Mouse (Mus musculus) activated CD4-positive, CD25-positive, alpha-beta regulatory T cell, adult 4 months (primary cell): Measurements from ENCODE around the gene Lrp10. TPM values are rescaled to one million over a fixed set of nuclear protein-coding genes. Genes with fewer than 3 reads are reported as not detected.

Source experiments
- ATAC-seq: one replicate; pipeline ENCODE4 v1.8.0; 2017
- polyA plus RNA-seq, 2 experiments: library from polyadenylated mRNA; unstranded; fragments of 100-300 nt; shearing (Covaris generic); gene quantifications; one replicate each; pipeline ENCODE4 v1.2.1; 2017

The Lrp10 gene
- polyA plus RNA-seq = 10 to 100 TPM; 57.4 to 62.2 TPM

DNA sequence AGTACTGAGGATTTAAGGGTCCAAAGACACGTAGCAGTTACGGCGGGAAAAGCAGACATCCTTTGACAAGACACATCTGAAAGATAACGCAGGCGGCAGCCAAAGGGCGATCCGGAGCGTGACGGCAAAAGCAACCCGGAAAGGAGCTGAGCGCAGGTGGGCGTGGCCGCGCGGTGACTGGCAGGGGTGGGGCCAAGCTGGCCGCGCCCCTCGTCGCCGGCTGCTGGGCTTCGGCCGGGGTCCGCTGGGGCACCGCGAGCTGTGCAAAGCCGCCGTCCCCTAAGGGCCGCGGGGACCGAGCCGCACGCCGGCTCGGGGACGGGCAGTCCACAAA is at the start of gene Lrp10:
Gene Lrp10 (plus strand): TSS at position 179 of the 334 bp plus-strand sequence.
- ATAC-seq = peak; percentile 67

DNA sequence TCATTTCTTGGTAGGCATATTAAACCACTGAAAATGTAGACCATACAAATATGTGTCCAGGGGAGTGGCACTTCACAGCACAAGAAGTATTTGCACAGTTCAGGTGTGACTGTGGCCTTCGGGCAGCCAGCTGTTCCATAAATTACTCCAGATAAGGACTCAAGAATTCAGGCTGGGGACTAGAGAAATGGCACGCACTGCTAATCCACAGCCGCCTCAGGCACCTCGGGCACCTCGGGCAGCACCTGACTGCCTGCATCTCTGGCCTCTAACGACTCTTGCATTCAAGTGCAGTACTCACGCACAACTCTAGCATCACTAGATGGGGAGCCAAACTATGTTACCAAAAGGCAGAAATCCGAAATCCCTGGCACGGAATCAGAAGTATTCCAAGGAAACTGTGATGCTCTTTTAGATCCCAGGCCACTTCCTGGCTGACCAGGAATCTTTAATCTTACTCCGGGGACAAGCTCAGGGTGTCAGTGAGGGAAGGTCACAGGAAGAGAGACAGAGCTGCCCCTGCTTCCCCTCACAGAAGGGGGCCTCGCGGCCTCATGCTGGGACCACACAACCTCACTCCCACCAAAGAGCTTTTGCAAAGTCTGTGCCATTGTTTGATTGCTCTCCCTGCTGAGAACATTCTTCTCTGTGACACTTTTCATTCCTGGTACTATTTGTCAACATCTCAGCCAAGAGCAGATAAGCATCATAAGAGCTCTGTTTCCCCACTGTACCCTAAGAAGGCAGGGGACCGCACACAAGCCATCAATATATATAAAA is 48.5 kb upstream of the Lrp10 start:
- ATAC-seq = no peak

DNA sequence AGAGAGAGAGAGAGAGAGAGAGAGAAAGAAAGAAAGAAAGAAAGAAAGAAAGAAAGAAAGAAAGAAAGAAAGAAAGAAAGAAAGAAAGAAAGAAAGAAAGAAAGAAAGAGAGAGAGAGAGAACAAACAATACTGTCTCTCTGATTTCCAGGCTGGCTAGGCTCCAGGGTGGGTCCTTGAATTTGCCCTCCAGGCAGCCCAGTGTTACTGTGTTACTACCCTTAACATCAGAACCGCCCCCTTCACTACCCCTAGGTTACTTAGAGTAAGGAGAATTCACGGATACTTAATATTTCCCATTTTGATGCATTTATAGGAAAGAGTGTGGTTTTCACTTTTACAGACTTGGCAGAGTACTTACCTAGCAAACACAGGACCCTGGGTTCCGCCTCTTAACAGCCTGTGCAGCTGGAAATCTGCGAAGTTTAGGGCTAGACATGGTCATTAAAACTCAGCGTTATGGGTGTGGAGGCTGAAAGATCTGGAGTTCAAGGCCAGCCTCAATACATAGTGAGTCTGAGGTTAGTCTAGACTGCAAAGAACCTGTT is 47.6 kb upstream of the Lrp10 start:
- no peak for ATAC-seq

DNA sequence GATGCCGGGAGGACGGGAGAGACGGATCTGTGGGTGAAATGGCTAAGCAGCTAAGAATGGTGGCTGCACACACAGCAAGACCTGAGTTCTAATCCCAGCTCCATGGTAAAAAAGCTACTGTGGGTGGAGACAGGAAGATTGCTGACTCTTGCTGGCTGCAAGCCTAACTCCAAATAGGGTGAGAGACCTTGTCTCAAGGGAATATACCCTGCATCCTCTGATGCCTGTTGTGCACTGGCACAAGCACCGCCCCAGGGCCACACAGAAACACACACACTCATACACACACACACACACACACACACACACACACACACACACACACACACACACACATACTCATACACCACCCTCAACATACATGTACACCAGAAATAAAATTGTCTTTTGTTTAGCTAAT is 47.1 kb upstream of the Lrp10 start:
- ATAC-seq = no peak

DNA sequence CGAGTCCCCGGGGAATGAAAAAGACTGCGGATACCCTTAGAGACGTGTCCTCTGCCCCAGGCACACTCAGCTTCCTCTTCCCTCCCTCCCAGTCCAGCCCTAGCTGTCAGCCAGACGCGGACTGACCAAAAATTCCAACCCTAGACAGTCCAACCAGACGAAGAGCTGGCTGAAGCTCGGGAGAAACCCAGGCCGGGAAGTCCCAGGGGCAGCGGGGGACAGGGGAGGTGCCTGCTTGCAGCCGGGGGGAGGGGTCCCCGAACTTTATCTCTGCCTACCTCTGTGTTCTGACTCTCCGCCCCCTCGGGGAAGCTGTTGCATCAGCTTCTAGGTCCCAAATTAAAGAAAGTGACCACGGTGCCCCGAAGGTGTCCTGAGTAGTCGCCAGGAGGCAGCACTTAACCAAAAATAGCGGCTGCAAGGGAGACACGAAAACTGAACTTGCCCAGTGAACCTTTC is 46.3 kb upstream of the Lrp10 start, which contains the start of gene Slc7a7:
Gene Slc7a7 (minus strand): TSS at position 158 of the 459 bp plus-strand sequence.
- no peak for ATAC-seq

DNA sequence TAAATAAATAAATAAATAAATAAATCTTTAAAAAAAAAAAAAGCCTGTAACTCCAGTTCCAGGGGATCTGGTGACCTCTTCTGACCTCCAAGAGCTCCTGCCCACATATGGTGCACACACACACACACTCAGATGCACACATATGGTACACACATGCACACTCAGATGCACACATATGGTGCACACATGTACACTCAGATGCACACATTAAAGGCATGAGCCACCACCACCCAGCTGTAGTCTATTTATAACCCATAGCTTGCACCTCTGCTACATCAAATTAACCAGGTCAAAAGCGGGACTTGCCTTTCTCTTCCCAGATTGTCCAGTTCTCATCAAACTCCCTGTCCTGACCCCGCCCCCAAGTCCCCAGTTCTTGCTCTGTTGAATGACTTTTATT is 42.9 kb upstream of the Lrp10 start:
- ATAC-seq = no peak

DNA sequence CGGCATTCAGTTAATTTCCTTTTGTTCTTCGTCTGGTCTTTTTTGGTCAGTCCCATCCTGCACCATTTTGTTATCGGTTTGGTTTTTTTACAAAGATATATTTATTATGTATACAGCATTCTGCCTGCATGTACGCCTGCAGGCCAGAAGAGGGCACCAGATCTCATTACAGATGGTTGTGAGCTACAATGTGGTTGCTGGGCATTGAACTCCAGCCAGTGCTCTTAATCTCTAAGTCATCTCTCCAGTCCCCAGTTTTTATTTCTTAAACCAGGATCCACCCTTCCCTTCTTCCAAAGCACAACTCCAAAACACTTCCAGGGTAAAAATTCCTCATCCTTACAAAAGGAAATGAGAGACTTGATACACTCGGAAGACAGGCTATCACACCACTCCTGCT is 40.5 kb upstream of the Lrp10 start:
- ATAC-seq = no peak

DNA sequence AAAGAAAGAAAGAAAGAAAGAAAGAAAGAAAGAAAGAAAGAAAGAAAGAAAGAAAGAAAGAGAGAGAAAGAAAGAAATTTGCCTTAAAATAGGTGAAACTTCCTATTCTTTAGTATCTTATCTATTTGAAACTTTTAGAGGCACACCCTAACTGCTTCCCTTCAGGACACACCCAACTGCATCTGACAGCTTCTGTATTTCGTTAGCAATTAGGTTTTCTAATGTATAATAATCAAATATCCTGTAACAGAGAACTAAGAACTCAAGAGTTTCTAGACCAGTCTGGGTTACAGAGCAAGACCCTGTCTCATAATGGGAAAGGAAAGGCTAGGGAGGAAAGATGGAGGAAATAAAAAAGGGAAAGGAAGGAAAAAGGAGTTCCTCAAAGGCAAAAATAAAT is 39.3 kb upstream of the Lrp10 start:
- ATAC-seq = no peak

DNA sequence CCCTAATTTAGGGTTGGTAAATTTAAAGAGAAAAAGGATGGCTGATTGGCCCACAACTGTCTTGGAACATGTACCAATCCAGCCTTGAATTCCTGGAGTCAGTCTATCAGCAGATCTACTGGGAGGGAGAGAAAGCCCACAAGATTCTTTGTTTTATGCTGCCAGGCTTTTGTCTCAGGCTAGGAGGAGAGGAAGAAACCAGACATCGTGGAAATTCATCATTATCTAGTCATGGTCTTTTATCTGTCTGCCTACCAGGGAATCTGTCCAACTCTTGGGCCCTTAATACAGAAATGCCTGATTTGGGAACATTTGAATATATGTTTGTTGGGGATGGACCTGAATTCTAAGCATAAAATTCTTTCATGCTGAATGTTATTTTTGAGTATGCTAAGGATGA is 38.4 kb upstream of the Lrp10 start:
- no peak for ATAC-seq

DNA sequence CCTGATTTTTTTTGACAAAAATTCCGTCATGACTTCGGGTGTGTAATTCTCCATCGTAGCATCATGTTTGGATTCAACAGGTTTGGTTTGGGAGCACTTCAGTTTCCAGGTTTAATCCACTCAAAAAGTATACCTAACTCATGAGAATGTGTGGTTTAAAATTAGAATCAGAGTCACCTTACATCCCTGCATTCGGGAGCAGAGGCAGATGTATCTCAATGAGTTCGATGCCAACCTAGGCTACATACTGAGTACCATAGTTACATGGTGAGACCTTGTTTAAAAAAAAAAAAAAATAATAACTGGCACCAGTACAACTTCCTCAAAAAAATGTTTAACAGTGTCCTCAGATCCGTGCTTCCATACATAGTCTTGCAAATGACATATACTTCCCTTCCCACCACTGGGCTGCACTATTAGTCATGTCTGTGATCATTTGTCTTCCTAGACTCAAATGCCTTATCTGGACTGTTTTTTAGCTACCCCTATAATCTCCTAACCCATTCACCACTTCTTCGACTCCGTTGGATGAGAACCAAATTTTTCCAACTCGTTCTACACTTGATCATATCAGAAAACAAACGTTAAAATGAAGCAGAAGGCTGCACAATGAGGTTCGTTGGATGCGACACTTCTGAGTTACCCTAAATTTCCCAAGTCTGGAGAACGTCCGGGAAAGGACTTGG is 37.8 kb upstream of the Lrp10 start:
- no peak for ATAC-seq

DNA sequence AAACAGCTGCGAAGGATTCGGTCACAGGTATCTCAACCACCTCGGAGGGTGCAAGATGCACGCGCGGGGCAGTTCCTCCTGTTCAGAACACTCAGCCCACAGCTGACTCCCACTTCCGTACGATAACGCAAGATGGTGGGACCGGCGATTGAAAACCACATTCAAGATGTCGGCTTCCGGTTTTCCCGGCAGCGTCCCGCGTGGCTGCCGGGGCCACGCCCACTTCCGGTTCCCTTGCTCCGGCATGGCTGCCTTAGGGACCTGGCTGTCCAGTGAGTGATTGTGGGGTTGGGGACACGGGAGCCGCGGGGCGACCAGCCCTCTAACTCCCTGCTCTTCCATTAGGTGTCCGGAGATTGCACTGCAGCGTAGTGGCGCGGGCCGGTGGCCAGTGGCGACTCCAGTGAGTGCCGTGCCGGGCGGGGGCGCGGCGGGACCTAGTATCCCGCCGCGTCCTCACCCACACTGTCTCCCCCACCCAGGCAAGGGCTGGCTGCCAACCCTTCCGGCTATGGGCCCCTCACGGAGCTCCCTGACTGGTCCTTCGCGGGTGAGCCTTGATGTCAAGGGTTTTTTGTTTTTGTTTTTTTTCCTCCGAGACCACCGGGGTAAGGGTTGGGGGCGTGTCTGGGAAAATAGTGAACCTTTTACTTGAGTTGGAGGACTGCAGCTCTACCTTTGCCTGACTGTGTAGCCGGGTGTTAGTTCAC is 37.1 kb upstream of the Lrp10 start, which contains the start of gene Mrpl52:
Gene Mrpl52 (plus strand): TSS at position 221 of the 710 bp plus-strand sequence.
- peak; percentile 83 for ATAC-seq

DNA sequence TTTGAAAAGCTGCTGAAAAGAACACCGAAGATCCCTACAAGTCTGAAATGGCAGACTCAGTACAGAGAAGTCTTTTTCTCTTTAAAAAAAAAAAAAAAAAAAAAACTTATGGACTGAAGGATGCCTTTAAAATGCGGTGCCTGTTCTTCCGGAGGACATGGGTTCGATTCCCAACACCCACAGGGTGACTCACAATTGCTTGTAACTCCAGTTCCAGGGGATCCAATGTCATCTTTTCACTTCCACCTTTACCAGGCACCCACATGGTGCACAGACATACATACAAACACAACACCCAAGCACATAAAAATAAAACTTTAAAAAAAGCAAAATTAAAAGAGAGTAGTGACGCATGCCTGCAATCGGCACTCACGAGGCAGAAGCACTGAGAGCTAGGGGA is 36.2 kb upstream of the Lrp10 start:
- no peak for ATAC-seq

DNA sequence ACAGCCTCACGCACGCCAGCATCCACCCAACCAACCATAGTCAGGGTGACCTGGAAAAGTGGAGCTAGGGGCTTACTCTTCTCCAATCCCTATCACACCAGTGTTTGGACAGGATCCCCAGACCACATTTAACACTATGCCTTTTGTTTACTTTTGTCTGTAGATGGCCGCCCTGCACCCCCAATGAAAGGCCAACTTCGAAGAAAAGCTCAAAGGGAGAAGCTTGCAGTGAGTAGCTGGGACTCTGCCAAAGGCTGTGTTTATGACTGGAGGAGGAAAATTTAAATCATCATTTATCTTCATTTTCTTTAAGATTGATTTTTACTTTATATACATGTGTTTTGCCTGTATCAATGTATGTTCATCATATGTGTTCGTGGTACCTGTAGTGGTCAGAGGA is 35.5 kb upstream of the Lrp10 start:
- ATAC-seq = no peak

DNA sequence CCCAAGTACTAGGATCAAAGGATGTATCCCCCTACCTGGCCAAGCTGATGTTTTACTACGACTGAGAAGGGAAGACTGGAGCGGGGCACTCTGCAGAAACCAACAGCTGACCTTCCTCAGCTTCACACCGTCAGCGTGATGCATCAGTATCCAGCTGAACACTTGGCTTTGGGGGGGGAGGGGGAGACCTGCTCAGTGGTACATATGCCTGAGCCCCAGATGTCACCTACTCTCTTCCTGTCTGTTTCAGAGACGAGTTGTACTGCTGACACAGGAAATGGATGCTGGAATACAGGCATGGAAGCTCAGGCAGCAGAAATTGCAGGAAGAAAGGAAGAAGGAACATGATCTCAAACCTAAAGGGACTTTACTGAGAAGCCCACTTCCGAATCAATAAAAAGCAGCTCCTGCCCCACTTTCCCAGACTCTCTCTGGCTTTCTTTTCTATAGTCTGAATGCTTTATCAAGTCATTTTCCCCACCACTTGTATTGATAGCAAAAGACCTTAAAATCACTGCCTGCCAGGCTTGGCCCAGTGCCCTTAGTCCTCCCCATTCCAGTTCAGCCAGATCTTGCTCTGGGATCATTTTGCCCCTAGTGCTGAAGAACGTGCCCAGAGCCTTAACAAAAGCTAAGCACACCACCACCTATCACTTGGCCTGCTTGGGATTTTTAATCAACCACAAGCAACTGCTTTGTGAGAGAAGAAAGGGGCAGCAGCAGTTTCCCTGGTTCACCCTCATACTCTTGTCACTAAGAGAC is 34.4 kb upstream of the Lrp10 start:
- no peak for ATAC-seq

DNA sequence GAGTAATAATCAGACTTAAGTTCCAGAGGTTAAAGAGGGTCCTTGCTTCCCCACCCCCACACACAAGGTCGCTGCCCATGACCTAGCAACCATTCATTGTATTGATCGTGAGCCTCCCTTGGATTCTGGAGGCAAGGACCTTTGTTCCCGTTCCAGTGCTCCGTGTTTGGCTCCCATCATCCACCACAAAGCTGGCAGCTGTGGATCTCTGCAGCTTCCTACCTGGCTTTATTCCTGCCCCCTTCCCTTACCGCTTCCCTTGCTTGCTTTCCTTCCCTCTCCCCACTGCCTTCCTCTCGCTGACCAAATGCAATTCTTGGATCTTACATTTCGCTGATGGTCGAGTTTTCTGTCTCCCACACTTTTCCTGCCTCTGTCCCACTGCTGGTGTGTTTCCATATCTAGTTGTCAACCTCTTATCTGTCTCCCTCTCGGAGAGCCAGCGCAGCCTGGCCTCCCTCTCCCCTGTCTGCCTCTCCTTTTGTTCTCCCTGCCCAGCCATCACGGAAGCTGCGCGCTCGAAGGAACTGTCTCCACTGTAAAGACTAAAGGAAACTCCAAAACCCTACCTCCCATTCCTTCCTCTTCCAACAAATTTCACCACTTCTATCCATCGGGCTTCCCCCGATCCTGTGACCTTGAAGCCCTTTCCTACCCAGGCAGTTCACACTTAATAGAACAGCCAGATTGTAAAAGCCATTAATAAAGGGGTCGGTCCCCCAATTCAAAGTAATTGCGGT is 33.4 kb upstream of the Lrp10 start:
- no peak for ATAC-seq

DNA sequence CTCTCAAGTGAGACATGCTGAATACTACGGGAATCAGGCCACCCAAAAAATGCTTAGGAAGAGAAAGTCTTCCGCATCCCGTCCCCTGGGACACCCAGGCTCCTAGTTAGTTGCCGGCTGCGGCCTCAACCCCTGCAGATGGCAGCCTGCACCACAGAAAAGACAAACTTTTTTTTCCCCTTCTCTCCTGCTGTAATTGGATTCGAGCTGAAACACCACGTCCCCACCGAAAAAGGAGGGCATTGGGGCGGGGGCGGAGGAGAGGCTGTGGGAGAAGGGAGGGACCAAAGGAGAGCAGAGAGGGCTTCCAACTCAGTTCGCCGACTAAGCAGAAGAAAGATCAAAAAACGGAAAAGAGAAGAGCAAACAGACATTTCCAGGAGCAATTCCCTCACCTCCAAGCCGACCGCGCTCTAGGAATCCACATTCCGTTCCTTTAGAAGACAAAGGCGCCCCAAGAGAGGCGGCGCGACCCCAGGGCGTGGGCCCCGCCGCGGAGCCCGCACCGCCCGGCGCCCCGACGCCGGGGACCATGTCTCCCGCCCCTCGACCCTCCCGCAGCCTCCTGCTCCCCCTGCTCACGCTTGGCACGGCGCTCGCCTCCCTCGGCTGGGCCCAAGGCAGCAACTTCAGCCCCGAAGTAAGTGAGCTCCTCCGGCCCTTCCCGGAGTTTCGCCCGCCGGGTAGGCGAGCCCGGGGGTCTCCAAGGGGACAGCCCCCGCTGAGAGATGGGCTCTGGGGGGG is 32.4 kb upstream of the Lrp10 start, which contains the start of gene Mmp14:
Gene Mmp14 (plus strand): TSS at position 279 of the 744 bp plus-strand sequence.
- no peak for ATAC-seq

DNA sequence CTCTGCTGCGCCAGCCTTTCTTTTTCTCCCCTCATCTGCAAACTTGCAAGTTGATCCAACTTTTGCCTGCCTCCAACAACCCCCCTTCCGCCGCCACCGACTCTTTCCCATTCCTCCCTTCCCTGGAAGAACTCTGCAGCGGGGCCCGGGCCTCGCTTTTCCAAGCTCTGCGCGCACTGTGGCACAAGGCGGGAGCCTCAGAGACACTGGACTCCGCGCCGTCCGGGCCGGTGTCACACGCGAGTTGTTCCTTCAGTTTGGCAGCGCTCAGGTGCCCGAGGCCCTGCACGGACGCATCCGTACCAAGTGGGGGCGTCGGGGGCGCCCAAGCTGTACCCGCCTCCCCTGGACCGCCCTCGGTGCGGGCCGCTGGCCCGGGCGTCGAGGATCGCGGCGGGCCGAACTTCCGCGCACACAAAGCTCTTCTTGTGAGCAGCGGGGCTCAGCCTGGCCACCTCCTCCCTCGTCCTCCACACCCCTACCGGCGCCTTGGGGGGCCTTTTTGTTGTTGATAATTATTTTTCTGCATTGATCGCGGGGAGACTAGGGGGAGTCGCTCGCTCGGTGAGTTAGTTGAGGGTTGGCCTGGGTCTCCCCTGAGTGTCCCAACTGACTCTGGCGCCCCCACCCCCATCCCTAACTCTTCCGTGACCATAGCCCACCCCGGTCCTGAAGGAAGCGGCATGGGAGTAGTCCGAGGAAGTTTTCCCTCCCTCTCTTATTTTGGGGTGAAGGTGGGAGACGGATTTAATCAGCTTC is 31.7 kb upstream of the Lrp10 start:
- ATAC-seq = no peak

DNA sequence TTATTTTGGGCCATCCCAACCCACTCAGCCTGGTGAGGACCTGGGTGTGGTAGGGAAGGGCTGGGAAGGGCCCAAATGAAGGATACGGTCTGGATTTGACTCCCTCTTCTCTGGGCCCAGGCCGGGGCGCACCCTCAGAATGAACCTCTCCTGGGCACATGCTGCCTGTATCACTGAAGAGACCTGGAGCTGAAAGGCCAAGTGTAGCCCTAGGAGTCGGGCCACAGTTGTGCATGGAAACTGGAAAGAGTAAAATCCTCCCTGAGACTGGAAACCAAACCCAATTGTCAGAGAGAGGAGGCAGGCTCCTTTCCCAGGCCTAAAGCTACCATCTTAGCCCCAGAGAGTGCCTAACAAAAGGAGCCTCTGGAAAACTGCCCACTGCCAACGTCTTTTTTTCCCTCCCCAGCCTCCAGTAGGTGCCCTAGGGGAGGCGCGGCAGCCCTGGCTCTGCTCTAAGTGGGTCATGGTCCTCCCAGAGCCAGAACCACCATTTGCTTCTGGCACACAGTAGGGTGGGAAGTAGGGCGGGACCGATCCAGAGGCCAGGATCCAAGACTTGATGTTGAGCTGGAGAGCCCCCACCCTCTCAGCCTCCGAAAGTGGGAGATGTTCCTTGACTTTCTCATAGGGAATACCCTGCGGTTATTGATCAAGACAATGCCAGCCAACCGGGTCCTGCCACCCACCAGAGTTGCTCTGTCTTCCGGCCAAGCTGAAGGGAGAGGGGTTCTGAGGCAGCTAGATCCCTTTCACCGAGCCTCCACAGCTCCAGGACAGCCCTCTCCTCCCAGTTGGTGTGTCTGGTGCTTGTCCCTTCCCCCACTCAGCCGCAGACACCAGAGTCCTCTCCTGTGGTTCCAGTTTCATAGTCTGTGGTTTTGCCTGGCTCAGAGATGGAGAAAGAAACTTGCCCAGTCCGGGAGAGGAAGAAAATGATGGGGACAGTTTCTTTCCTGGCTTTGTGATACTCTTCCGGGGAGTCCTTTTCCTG is 30.8 kb upstream of the Lrp10 start:
- no peak for ATAC-seq
